Comparison of ENCODE assay signal across 26 mouse cellular contexts in the genomic region with DNA sequence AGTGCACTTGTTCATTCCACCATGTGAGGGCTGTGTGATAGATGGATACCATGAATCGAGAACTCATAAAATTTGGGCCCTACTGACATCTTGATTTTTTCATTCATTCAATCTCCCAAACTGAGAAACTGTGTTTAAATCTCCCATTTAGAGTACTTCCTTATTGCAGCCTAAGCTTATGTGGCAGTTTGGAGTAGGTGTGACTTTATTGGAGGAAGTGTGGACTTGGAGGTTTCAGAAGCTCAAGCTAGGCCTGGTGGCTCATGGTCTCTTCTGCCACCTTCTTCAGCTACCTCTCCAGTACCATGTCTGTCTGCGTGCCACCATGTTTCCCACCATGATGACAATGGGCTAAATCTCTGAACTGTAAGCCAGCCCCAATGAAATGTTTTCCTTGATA.
"Had no signal": no experiment of that assay in that cellular context is flagged by ENCODE, and none has a peak within 500 bp of the region (broad histone marks: within the 10 kb centered on the region; RNA-seq: fewer than 3 reads in every experiment).

No protein-coding gene starts in this region.

- H3K36me3 ChIP-seq: heart, embryonic 12.5 days; hindbrain, embryonic 10.5 days; hindbrain, embryonic 12.5 days; intestine, embryonic 15.5 days; limb, embryonic 10.5 days; limb, embryonic 12.5 days had no signal

- H3K9me3 ChIP-seq: heart, embryonic 12.5 days; hindbrain, embryonic 10.5 days; hindbrain, embryonic 12.5 days; intestine, embryonic 15.5 days; limb, embryonic 10.5 days; limb, embryonic 12.5 days had no signal

- H3K27me3 ChIP-seq: heart, embryonic 12.5 days; hindbrain, embryonic 12.5 days; intestine, embryonic 15.5 days; limb, embryonic 12.5 days had no signal

- H3K4me2 ChIP-seq: heart, embryonic 12.5 days; hindbrain, embryonic 12.5 days; hindbrain, embryonic 14.5 days; intestine, embryonic 15.5 days; limb, embryonic 12.5 days; liver, embryonic 11.5 days had no signal

- DNase-seq: gastrocnemius, adult 2 months; gastrocnemius, postnatal 10 days; gastrocnemius, postnatal 25 days; heart, adult 11 months; heart, adult 2 months; heart, postnatal 10 days; heart, postnatal 4 days; kidney, adult 18-20 months; kidney, adult 8-10 months; kidney, postnatal 10 days; kidney, postnatal 25 days; kidney, postnatal 4 days; liver had no signal

- H3K9ac ChIP-seq: heart, embryonic 12.5 days; hindbrain, embryonic 12.5 days; hindbrain, embryonic 14.5 days; intestine, embryonic 15.5 days; limb, embryonic 12.5 days had no signal

- H3K4me3 ChIP-seq: gastrocnemius, adult 2 months; heart, adult 2 months; heart, embryonic 12.5 days; hindbrain, embryonic 10.5 days; hindbrain, embryonic 12.5 days; intestine, embryonic 15.5 days; layer of hippocampus, adult 2 months; left cerebral cortex, adult 2 months; limb, embryonic 10.5 days; limb, embryonic 12.5 days had no signal

- ATAC-seq: hindbrain, embryonic 16.5 days; inflammation-experienced regulatory T-cells, adult 6 months; intestine, embryonic 15.5 days; intestine, postnatal 0 days had no signal

- H3K4me1 ChIP-seq: hindbrain, embryonic 12.5 days had no signal

- H3K27ac ChIP-seq: gastrocnemius, adult 2 months; heart, adult 2 months; hindbrain, embryonic 10.5 days; hindbrain, embryonic 12.5 days; hindbrain, embryonic 14.5 days; intestine, embryonic 15.5 days; layer of hippocampus, adult 2 months; left cerebral cortex, adult 2 months; limb, embryonic 10.5 days; limb, embryonic 12.5 days had no signal
